Mouse (Mus musculus) G1E (cell line): ENCODE measurements around the gene Mtrr.

Experiments
- CTCF ChIP-seq: IDR thresholded peaks from 2 replicates; pipeline ENCODE4 v1.5.1; 2012; ENCODE audit warnings: low read depth, low read length, inconsistent platforms, mixed read lengths
- GATA1 ChIP-seq: IDR thresholded peaks from 2 replicates; pipeline ENCODE4 v1.6.1; 2012; ENCODE audit warnings: borderline replicate concordance, low read length, inconsistent platforms, mixed read lengths
- POLR2AphosphoS5 ChIP-seq: IDR thresholded peaks from 2 replicates; pipeline ENCODE4 v1.6.1; 2012; ENCODE audit warnings: low read depth, low read length, inconsistent platforms; ENCODE audit not compliant: insufficient replicate concordance
- TAL1 ChIP-seq: conservative IDR thresholded peaks from 2 replicates; pipeline ENCODE4 v1.6.1; 2012; ENCODE audit warnings: low read depth, low read length, inconsistent platforms, mixed read lengths

DNA sequence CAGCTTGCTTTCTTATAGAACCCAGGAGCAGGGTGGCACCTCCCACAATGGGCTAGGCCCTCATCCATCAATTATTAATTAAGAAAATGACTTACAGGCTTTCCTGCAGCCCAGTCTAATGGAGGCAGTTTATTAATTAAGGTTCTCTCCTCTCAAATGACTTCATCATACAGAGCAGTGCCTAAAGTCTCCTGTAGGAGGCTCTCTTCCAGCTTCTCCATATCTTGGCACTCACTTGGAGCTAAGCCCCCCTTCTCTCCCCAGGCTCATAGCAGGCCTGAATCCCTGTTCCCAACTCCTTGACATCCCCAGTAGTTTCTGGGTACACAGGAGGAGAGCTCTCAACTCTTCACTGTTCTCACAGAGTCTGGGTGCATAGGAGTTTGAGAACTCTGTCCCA is 17.0 kb upstream of the Mtrr start:
- TF ChIP-seq POLR2AphosphoS5 (no peak), CTCF (no peak), GATA1 (no peak), TAL1 (no peak)
